Mouse (Mus musculus) E14TG2a.4 (cell line): ENCODE measurements at regions not wholly inside any gene's neighbourhood (a gene's known extent, or its start where the extent isn't known, plus 50 kb on each side); places are given as distances from the start of the nearest gene placed in this dataset.

ENCODE experiments used
- CTCF ChIP-seq: conservative IDR thresholded peaks from 2 replicates; pipeline ENCODE4 v1.5.1; 2014; ENCODE audit warnings: low read length
- POU5F1 ChIP-seq: IDR thresholded peaks from 2 replicates; pipeline ENCODE4 v1.6.1; 2014; ENCODE audit warnings: low read length, borderline replicate concordance

GRCm38 (mm10) chr12:70749651-70750050, 75.7 kb upstream of the Frmd6 start:
- TF ChIP-seq CTCF (no peak), POU5F1 (no peak)
